Mouse (Mus musculus) spleen, adult 2 months (tissue): ENCODE measurements around the gene Socs5.

Experiments
- CTCF ChIP-seq: fragments of 200-500 bp; IDR thresholded peaks from 2 replicates; pipeline ENCODE4 v1.5.1; 2011; ENCODE audit warnings: mild to moderate bottlenecking, inconsistent platforms; ENCODE audit not compliant: insufficient read depth, insufficient read length, insufficient replicate concordance; ENCODE audit errors: extremely low read depth
- POLR2A ChIP-seq: fragments of 200-500 bp; IDR thresholded peaks from 2 replicates; pipeline ENCODE4 v1.6.1; 2011; ENCODE audit warnings: low read depth, low read length, inconsistent platforms

DNA sequence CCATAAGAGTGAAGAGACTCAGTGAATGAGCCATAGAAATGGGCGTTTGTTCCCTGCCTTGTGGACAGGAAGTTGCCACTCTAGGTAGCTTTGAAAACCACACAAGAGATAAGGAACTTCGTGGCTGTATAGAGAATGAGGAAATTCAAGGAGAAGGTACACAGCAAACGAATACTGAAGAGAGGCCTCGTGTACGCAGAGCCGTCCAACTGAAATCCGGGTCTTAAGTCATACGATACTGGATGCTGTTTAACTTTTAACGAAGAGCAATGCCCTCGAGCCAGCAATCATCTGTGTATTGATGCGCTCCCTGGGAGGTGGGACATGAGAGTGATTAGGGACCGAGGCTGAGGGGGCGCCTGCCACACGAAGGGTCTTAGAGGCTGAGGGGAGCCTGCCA, 35.7 kb downstream of the Socs5 start:
- TF ChIP-seq POLR2A (no peak), CTCF (no peak)
